Comparison of ENCODE assay signal across 9 mouse cellular contexts in genomic region chr13:33762293-33763125, GRCm38 (mm10).
DNase-seq lines count a peak whose midpoint lies in the region; ATAC-seq and TF ChIP-seq lines count a peak whose summit lies in the region.
"Had no signal": no experiment of that assay in that cellular context is flagged by ENCODE, and none has a peak within 500 bp of the region (broad histone marks: within the 10 kb centered on the region; RNA-seq: fewer than 3 reads in every experiment).

No protein-coding gene starts in this region.

- 40% methylated on average over 18 of the region's 18 CpGs for WGBS in embryonic facial prominence, embryonic 12.5 days
- WGBS in heart, embryonic 16.5 days: 41% methylated on average over 18 of the region's 18 CpGs
- WGBS in forebrain, embryonic 12.5 days: 55% methylated on average over 18 of the region's 18 CpGs

- in situ Hi-C loops in ES-E14 (cut with MboI; ENCODE audit: low sequenced_read_pairs in 2 of 2, unreplicated experiment in 2 of 2): no loop called here

- no peaks in the 10 kb centered on the region for H3K9me3 ChIP-seq in ES-E14 (ENCODE audit: control insufficient read depth, insufficient read depth, low read depth, low read length)
- H3K9me3 ChIP-seq in embryonic facial prominence, embryonic 12.5 days: no peaks in the 10 kb centered on the region
- no peaks in the 10 kb centered on the region for H3K9me3 ChIP-seq in heart, embryonic 16.5 days (replicated peaks; ENCODE audit: control insufficient read depth, low read length)
- H3K9me3 ChIP-seq in forebrain, embryonic 12.5 days: peaks cover 5% of the 10 kb centered on the region; the same call in 1 of the 2 replicates
- H3K9me3 ChIP-seq: midbrain, embryonic 12.5 days had no signal

- peak overlapping the region in 1 of 2 experiments; percentile 42; a peak in 2 of 4 replicates for H3K4me3 ChIP-seq in ES-E14 (ENCODE audit: insufficient read depth in 1 of 2, low read depth in 1 of 2, low read length in 2 of 2, poor library complexity in 1 of 2, severe bottlenecking in 1 of 2)
- no peak overlapping the region for H3K4me3 ChIP-seq in embryonic facial prominence, embryonic 12.5 days
- peak overlapping the region; percentile 38 for H3K4me3 ChIP-seq in heart, embryonic 16.5 days (ENCODE audit: low read length)
- H3K4me3 ChIP-seq in forebrain, embryonic 12.5 days (replicated peaks): no peak overlapping the region
- H3K4me3 ChIP-seq: midbrain, embryonic 12.5 days had no signal

- H3K4me2 ChIP-seq in embryonic facial prominence, embryonic 12.5 days (replicated peaks): 0 out of 2 replicates have a peak overlapping the region, but pooled peaks have one; percentile 26
- H3K4me2 ChIP-seq in heart, embryonic 16.5 days (ENCODE audit: low read depth, low read length): peak overlapping the region; percentile 60
- no peak overlapping the region for H3K4me2 ChIP-seq in forebrain, embryonic 12.5 days
- H3K4me2 ChIP-seq: midbrain, embryonic 12.5 days had no signal

- no peak for ATAC-seq in embryonic facial prominence, embryonic 12.5 days (ENCODE audit: insufficient number of reproducible peaks, insufficient read depth, low FRiP score, low TSS enrichment)
- ATAC-seq in heart, embryonic 16.5 days (replicated peaks; ENCODE audit: extremely low read depth, insufficient read depth, low FRiP score): peak; percentile 52
- no peak for ATAC-seq in forebrain, embryonic 12.5 days (ENCODE audit: low FRiP score)

- DNase-seq in ES-E14 (ENCODE audit: low read depth, low spot score): peak; percentile 78
- peak; percentile 86 for DNase-seq in adrenal gland, postnatal 14 days
- DNase-seq in layer of hippocampus, adult 18-20 months (ENCODE audit: low spot score in 2 of 2): peak; percentile 33 to 84
- peak; percentile 42 to 69 for DNase-seq in lung, adult 18-20 months
- DNase-seq in right cerebral cortex, postnatal 36 days (ENCODE audit: low spot score in 2 of 2): peak; percentile 25 to 30

- no peaks in the 10 kb centered on the region for H3K27me3 ChIP-seq in embryonic facial prominence, embryonic 12.5 days
- no peaks in the 10 kb centered on the region for H3K27me3 ChIP-seq in heart, embryonic 16.5 days (ENCODE audit: control insufficient read depth, insufficient read depth, low read length)
- H3K27me3 ChIP-seq in forebrain, embryonic 12.5 days: no peaks in the 10 kb centered on the region
- H3K27me3 ChIP-seq: midbrain, embryonic 12.5 days had no signal

- peak overlapping the region; percentile 42; the same call in 1 of the 2 replicates for H3K9ac ChIP-seq in ES-E14 (ENCODE audit: insufficient read depth, low read depth, low read length, poor library complexity, severe bottlenecking)
- no peak overlapping the region for H3K9ac ChIP-seq in embryonic facial prominence, embryonic 12.5 days
- 0 out of 2 replicates have a peak overlapping the region, but pooled peaks have one; percentile 1 for H3K9ac ChIP-seq in heart, embryonic 16.5 days (ENCODE audit: low read length)
- H3K9ac ChIP-seq in forebrain, embryonic 12.5 days: no peak overlapping the region
- H3K9ac ChIP-seq: midbrain, embryonic 12.5 days had no signal

- no peak overlapping the region for H3K27ac ChIP-seq in ES-E14 (ENCODE audit: insufficient read depth, low read depth, low read length, poor library complexity, severe bottlenecking)
- H3K27ac ChIP-seq in embryonic facial prominence, embryonic 12.5 days: no peak overlapping the region
- no peak overlapping the region for H3K27ac ChIP-seq in heart, embryonic 16.5 days (ENCODE audit: low read length)
- H3K27ac ChIP-seq in forebrain, embryonic 12.5 days: no peak overlapping the region
- H3K27ac ChIP-seq: midbrain, embryonic 12.5 days had no signal

- no peaks in the 10 kb centered on the region for H3K4me1 ChIP-seq in ES-E14 (ENCODE audit: control insufficient read depth in 2 of 2, insufficient read depth in 2 of 2, low read length in 2 of 2, poor library complexity in 1 of 2)
- no peaks in the 10 kb centered on the region for H3K4me1 ChIP-seq in embryonic facial prominence, embryonic 12.5 days
- no peaks in the 10 kb centered on the region for H3K4me1 ChIP-seq in heart, embryonic 16.5 days (ENCODE audit: control insufficient read depth, insufficient read depth, low read length)
- no peaks in the 10 kb centered on the region for H3K4me1 ChIP-seq in forebrain, embryonic 12.5 days
- H3K4me1 ChIP-seq: midbrain, embryonic 12.5 days had no signal

- H3K36me3 ChIP-seq in ES-E14 (ENCODE audit: control insufficient read depth, insufficient read depth, low read length, poor library complexity, severe bottlenecking): no peaks in the 10 kb centered on the region
- H3K36me3 ChIP-seq in embryonic facial prominence, embryonic 12.5 days: no peaks in the 10 kb centered on the region
- H3K36me3 ChIP-seq in heart, embryonic 16.5 days (ENCODE audit: control insufficient read depth, insufficient read depth): no peaks in the 10 kb centered on the region
- no peaks in the 10 kb centered on the region for H3K36me3 ChIP-seq in forebrain, embryonic 12.5 days (replicated peaks)
- H3K36me3 ChIP-seq: midbrain, embryonic 12.5 days had no signal

TF ChIP-seq in ES-E14, 5 proteins besides CTCF, POLR2A, EP300 and RAD21:
- no peak for TF ChIP-seq MAFK (IDR thresholded peaks at IDR 0.05; ENCODE audit: insufficient read depth, low read depth, low read length)
- TF ChIP-seq ZC3H11A (IDR thresholded peaks at IDR 0.05; ENCODE audit: borderline replicate concordance, low read depth, low read length): peak; percentile 88
- peak; percentile 80 for TF ChIP-seq ZNF384 (IDR thresholded peaks at IDR 0.05; ENCODE audit: low read depth, low read length)

Comparison
In these comparisons a context has a peak if more than half of its experiments do, and no peak if none do; other contexts are left out.
1. DNase-seq: peak in every context shown above with its lines; median percentile 86 in adrenal gland, postnatal 14 days; 78 in ES-E14; 58 in layer of hippocampus, adult 18-20 months; 56 in lung, adult 18-20 months; 28 in right cerebral cortex, postnatal 36 days.
2. H3K9ac ChIP-seq: peak in ES-E14 (single experiment) and heart, embryonic 16.5 days (single experiment); none in embryonic facial prominence, embryonic 12.5 days (single experiment) and forebrain, embryonic 12.5 days (single experiment).